Mouse (Mus musculus) stomach, embryonic 14.5 days (tissue): ENCODE data around the gene Serpinb6e. TPM values are rescaled to one million over a fixed set of nuclear protein-coding genes. Genes with fewer than 3 reads are reported as not detected.

Experiments used
- ATAC-seq: fragments of 200-750 bp; cut with Nextera tagmentation; 2 replicates; pipeline ENCODE4 v1.8.0; 2017; ENCODE audit warnings: low read depth, moderate TSS enrichment; ENCODE audit not compliant: insufficient number of reproducible peaks, insufficient read depth, low FRiP score
- H3K27ac ChIP-seq: fragments of 300-500 bp; sonication (generic); 2 replicates; pipeline ENCODE4 v1.5.1; 2014; ENCODE audit warnings: mild to moderate bottlenecking, low read length, moderate library complexity, mixed read lengths
- H3K27me3 ChIP-seq: fragments of 300-500 bp; sonication (generic); 2 replicates; pipeline ENCODE4 v1.6.1; 2014; ENCODE audit warnings: low read length, control low read depth, mixed read lengths; ENCODE audit not compliant: control insufficient read depth, insufficient read depth
- H3K36me3 ChIP-seq: fragments of 300-500 bp; sonication (generic); 2 replicates; pipeline ENCODE4 v1.6.1; 2014; ENCODE audit warnings: mild to moderate bottlenecking, control low read depth, low read length, moderate library complexity, mixed read lengths; ENCODE audit not compliant: control insufficient read depth, insufficient read depth
- H3K4me1 ChIP-seq: fragments of 300-500 bp; sonication (generic); 2 replicates; pipeline ENCODE4 v1.6.1; 2014; ENCODE audit warnings: low read length, control low read depth, mixed read lengths; ENCODE audit not compliant: control insufficient read depth, insufficient read depth
- H3K4me2 ChIP-seq: fragments of 300-500 bp; sonication (generic); replicated peaks from 2 replicates; pipeline ENCODE4 v1.6.1; 2014; ENCODE audit warnings: low read depth, low read length, control low read depth
- H3K4me3 ChIP-seq: fragments of 300-500 bp; sonication (generic); 2 replicates; pipeline ENCODE4 v1.5.1; 2014; ENCODE audit warnings: low read depth, low read length, control low read depth
- H3K9ac ChIP-seq: fragments of 300-500 bp; sonication (generic); replicated peaks from 2 replicates; pipeline ENCODE4 v1.6.1; 2014; ENCODE audit warnings: low read depth, mild to moderate bottlenecking, control low read depth, low read length, moderate library complexity, mixed read lengths
- H3K9me3 ChIP-seq: fragments of 300-500 bp; sonication (generic); 2 replicates; pipeline ENCODE4 v1.6.1; 2016; ENCODE audit warnings: low read depth, low read length, control low read depth; ENCODE audit not compliant: control insufficient read depth
- WGBS: fragments of 180-500 bp; shearing (Covaris S2); extraction: QIAGEN DNeasy Blood & Tissue Kit; methylation state at CpG from one replicate; pipeline ENCODE4 v1.1.7; 2014; 5-methylcytosine and 5-hydroxymethylcytosine counted together
- polyA plus RNA-seq: library from polyadenylated mRNA; unstranded; fragments of >200 nt; fragmentation: Nextera tagmentation; extraction: Ambion mirVana; gene quantifications from 2 replicates; pipeline ENCODE4 v1.2.1, GENCODE M21; 2014

Gene Serpinb6e
- polyA plus RNA-seq = not detected in 2 replicates

GRCm38 (mm10) chr13:33843308-33843707, at the start of gene Serpinb6e:
Gene Serpinb6e (minus strand): TSS chr13:33843408.
- H3K4me1 ChIP-seq = no peaks in the 10 kb centered on the region
- H3K9me3 ChIP-seq = no peaks in the 10 kb centered on the region
- H3K27me3 ChIP-seq = no peaks in the 10 kb centered on the region
- no peak within 1 kb of the TSS for H3K9ac ChIP-seq
- no peaks in the 10 kb centered on the region for H3K36me3 ChIP-seq
- ATAC-seq = no peak
- WGBS = 71% methylated on average over 1 of the region's 1 CpGs
- H3K27ac ChIP-seq = no peak within 1 kb of the TSS
- H3K4me3 ChIP-seq = no peak within 1 kb of the TSS
- H3K4me2 ChIP-seq = no peak within 1 kb of the TSS

GRCm38 (mm10) chr13:33830751-33831150, 12.5 kb downstream of the Serpinb6e start:
- Histone ChIP-seq H3K27me3 (no peaks in the 10 kb centered on the region), H3K4me2 (no peak overlapping the region), H3K9me3 (no peaks in the 10 kb centered on the region), H3K36me3 (no peaks in the 10 kb centered on the region), H3K27ac (no peak overlapping the region), H3K4me3 (no peak overlapping the region), H3K9ac (no peak overlapping the region), H3K4me1 (no peaks in the 10 kb centered on the region)
- WGBS = 62% methylated on average over 2 of the region's 2 CpGs
- no peak for ATAC-seq

GRCm38 (mm10) chr13:33823421-33823820, 19.8 kb downstream of the Serpinb6e start:
- H3K9me3 ChIP-seq = no peaks in the 10 kb centered on the region
- no peaks in the 10 kb centered on the region for H3K27me3 ChIP-seq
- no peak overlapping the region for H3K4me3 ChIP-seq
- H3K9ac ChIP-seq = no peak overlapping the region
- no peak overlapping the region for H3K27ac ChIP-seq
- no peak overlapping the region for H3K4me2 ChIP-seq
- ATAC-seq = no peak
- no peaks in the 10 kb centered on the region for H3K36me3 ChIP-seq
- H3K4me1 ChIP-seq = no peaks in the 10 kb centered on the region

- WGBS = 74% methylated on average over 5 of the region's 5 CpGs
- H3K27me3 ChIP-seq = no peaks in the 10 kb centered on the region
- H3K9me3 ChIP-seq = no peaks in the 10 kb centered on the region
- no peak overlapping the region for H3K9ac ChIP-seq
- H3K27ac ChIP-seq = no peak overlapping the region
- no peak overlapping the region for H3K4me2 ChIP-seq
- no peaks in the 10 kb centered on the region for H3K4me1 ChIP-seq
- no peak overlapping the region for H3K4me3 ChIP-seq
- ATAC-seq = no peak
- no peaks in the 10 kb centered on the region for H3K36me3 ChIP-seq
These were observed 21.6 kb downstream of the Serpinb6e start for GRCm38 (mm10) chr13:33821490-33822143.

Other genes with a start within 250 kb of the Serpinb6e start
- not detected in 2 replicates for gene Serpinb6d, start 182.0 kb downstream of the Serpinb6e start, polyA plus RNA-seq
- gene Serpinb6c, start 62.3 kb upstream of the Serpinb6e start, polyA plus RNA-seq = 0.70 TPM in 1 of 2 replicates, not detected in the other
- 27.7 and 29.8 TPM in 2 replicates for gene Nqo2, start 121.3 kb upstream of the Serpinb6e start, polyA plus RNA-seq
- gene Ripk1, start 159.0 kb upstream of the Serpinb6e start, polyA plus RNA-seq = 20.2 and 24.3 TPM in 2 replicates
- 73.7 and 78.6 TPM in 2 replicates for gene Serpinb6a, start 159.4 kb upstream of the Serpinb6e start, polyA plus RNA-seq
- 36.1 and 38.4 TPM in 2 replicates for gene Bphl, start 194.2 kb upstream of the Serpinb6e start, polyA plus RNA-seq
- gene Tubb2a, start 234.6 kb upstream of the Serpinb6e start, polyA plus RNA-seq = 213 and 217 TPM in 2 replicates